Mouse (Mus musculus): ENCODE measurements around the gene Wdhd1. TPM values are rescaled to one million over a fixed set of nuclear protein-coding genes. Genes with fewer than 3 reads are reported as not detected.

The Wdhd1 gene
- total and polyA plus RNA-seq, 2 experiments from 2014 or later = 9.7 to 10.7 TPM

DNA sequence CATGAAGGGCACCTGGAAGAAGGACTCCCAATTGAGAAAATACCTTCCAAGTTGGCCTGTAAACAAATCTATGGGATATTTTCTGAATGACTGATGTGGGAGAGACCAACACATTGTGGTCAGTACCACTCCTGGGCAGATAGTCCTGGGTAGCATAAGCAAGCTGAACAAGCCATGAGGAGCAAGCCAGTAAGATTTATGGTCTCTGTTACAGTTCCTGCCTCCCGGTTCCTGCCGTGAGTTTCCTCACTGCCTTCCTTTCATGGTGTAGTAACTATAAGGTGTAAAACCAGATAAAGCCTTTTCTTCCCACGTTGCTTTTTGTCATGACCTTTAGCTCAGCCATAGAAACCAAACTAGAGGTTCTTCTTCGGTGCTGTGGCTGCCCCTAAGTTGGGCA, 39.4 kb downstream of the Wdhd1 start:
- DNase-seq (ENCODE audit: low spot score) (no peak), ATAC-seq (no peak)
- Histone ChIP-seq H3K4me3 (ENCODE audit: low read length) (no peak overlapping the region), H3K9me3 (ENCODE audit: low read length) (no peaks in the 10 kb centered on the region), H3K4me2 (ENCODE audit: low read depth, low read length) (no peak overlapping the region), H3K27ac (no peak overlapping the region), H3K4me1 (ENCODE audit: insufficient read depth, low read length) (no peaks in the 10 kb centered on the region), H3K27me3 (ENCODE audit: insufficient read depth, low read length) (no peaks in the 10 kb centered on the region), H3K9ac (replicated peaks; ENCODE audit: low read length) (no peak overlapping the region), H3K36me3 (ENCODE audit: insufficient read depth, low read length) (no peaks in the 10 kb centered on the region)
- TF ChIP-seq CTCF (IDR thresholded peaks at IDR 0.05; ENCODE audit: low read depth) = no peak
- 88% methylated on average over 4 of the region's 4 CpGs for WGBS

DNA sequence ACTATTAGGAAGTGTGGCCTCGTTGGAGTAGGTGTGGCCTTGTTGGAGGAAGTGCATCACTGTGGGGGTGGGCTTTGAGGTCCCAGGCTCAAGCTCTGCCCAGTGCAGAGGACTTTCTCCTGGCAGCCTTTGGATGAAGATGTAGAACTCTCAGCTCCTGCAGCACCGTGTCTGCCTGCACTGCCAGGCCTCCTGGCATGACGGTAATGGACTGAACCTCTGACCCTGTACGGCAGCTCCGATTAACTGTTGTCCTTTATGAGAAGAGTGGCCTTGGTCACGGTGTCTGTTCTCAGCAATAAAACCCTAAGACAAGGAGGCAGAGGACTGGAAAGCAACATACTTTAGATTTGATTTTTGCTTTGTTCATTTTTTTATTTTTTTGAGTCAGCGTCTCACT, 40.2 kb downstream of the Wdhd1 start:
- no peak for DNase-seq (ENCODE audit: low spot score)
- Histone ChIP-seq H3K27ac (no peak overlapping the region), H3K4me1 (ENCODE audit: insufficient read depth, low read length) (no peaks in the 10 kb centered on the region), H3K36me3 (ENCODE audit: insufficient read depth, low read length) (no peaks in the 10 kb centered on the region), H3K4me3 (ENCODE audit: low read length) (no peak overlapping the region), H3K9ac (replicated peaks; ENCODE audit: low read length) (no peak overlapping the region), H3K9me3 (ENCODE audit: low read length) (no peaks in the 10 kb centered on the region), H3K27me3 (ENCODE audit: insufficient read depth, low read length) (no peaks in the 10 kb centered on the region), H3K4me2 (ENCODE audit: low read depth, low read length) (no peak overlapping the region)
- no peak for TF ChIP-seq CTCF (IDR thresholded peaks at IDR 0.05; ENCODE audit: low read depth)
- no peak for ATAC-seq
- WGBS = 92% methylated on average over 7 of the region's 7 CpGs

- no peaks in the 10 kb centered on the region for H3K9me3 ChIP-seq (ENCODE audit: low read length)
- ATAC-seq (no peak), DNase-seq (ENCODE audit: low spot score) (no peak)
- H3K4me1 ChIP-seq (ENCODE audit: insufficient read depth, low read length) = no peaks in the 10 kb centered on the region
- H3K27ac ChIP-seq = no peak overlapping the region
- 70% methylated on average over 5 of the region's 5 CpGs for WGBS
- H3K36me3 ChIP-seq (ENCODE audit: insufficient read depth, low read length) = no peaks in the 10 kb centered on the region
- H3K4me2 ChIP-seq (ENCODE audit: low read depth, low read length) = no peak overlapping the region
- H3K9ac ChIP-seq (replicated peaks; ENCODE audit: low read length) = no peak overlapping the region
- TF ChIP-seq CTCF (IDR thresholded peaks at IDR 0.05; ENCODE audit: low read depth) = no peak
- H3K27me3 ChIP-seq (ENCODE audit: insufficient read depth, low read length) = no peaks in the 10 kb centered on the region
- H3K4me3 ChIP-seq (ENCODE audit: low read length) = no peak overlapping the region
Observed at GRCm38 (mm10) chr14:47234526-47235250, 42.0 kb downstream of the Wdhd1 start.

DNA sequence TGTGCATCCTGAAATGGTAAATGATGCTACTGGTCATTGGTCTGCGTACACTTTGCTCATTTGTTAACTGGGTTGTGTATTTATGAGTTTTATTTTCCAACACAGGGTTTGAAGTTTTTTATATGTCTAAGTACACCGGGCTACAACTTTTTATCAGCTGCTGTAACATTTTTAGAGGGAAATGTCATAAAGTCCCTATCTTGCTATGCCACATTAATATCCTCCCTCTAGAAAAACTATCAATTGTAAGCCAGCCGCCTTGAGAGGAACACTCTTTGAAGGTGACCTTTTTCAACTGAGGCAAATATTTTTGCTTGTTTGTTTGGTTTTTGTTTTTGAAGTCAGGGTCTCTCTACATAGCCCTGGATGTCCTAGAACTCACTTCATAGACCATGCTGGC, 42.6 kb downstream of the Wdhd1 start:
- Histone ChIP-seq H3K36me3 (ENCODE audit: insufficient read depth, low read length) (no peaks in the 10 kb centered on the region), H3K9me3 (ENCODE audit: low read length) (no peaks in the 10 kb centered on the region), H3K9ac (replicated peaks; ENCODE audit: low read length) (no peak overlapping the region), H3K27ac (no peak overlapping the region), H3K4me2 (ENCODE audit: low read depth, low read length) (no peak overlapping the region), H3K4me3 (ENCODE audit: low read length) (no peak overlapping the region), H3K27me3 (ENCODE audit: insufficient read depth, low read length) (no peaks in the 10 kb centered on the region), H3K4me1 (ENCODE audit: insufficient read depth, low read length) (no peaks in the 10 kb centered on the region)
- no peak for ATAC-seq
- WGBS = 97% methylated on average over 3 of the region's 3 CpGs
- TF ChIP-seq CTCF (IDR thresholded peaks at IDR 0.05; ENCODE audit: low read depth) = no peak
- DNase-seq (ENCODE audit: low spot score) = no peak

DNA sequence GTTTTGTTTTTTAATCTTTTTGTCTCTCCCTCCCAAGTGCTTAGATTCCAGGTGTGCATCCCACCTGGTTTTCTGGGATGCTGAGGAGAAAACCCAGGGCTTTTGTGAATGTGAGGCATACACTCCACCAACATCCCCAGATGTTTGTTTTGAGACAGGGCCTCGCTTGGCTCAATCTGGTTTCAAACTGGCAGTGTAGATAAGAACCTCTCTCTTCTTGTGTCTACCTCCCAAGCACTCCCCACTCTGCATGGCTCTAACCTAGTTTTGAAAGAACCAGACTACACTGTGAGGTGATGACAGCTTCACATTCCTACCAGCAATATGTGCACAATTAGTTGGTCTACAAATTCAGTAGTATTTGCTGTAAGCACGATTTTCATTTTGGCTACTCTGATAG, 43.1 kb downstream of the Wdhd1 start:
- ATAC-seq (no peak), DNase-seq (ENCODE audit: low spot score) (no peak)
- no peak overlapping the region for H3K9ac ChIP-seq (replicated peaks; ENCODE audit: low read length)
- no peak overlapping the region for H3K27ac ChIP-seq
- H3K4me1 ChIP-seq (ENCODE audit: insufficient read depth, low read length) = no peaks in the 10 kb centered on the region
- H3K36me3 ChIP-seq (ENCODE audit: insufficient read depth, low read length) = no peaks in the 10 kb centered on the region
- no peak overlapping the region for H3K4me2 ChIP-seq (ENCODE audit: low read depth, low read length)
- no peaks in the 10 kb centered on the region for H3K9me3 ChIP-seq (ENCODE audit: low read length)
- H3K27me3 ChIP-seq (ENCODE audit: insufficient read depth, low read length) = no peaks in the 10 kb centered on the region
- TF ChIP-seq CTCF (IDR thresholded peaks at IDR 0.05; ENCODE audit: low read depth) = no peak
- 80% methylated on average over 2 of the region's 2 CpGs for WGBS
- no peak overlapping the region for H3K4me3 ChIP-seq (ENCODE audit: low read length)

- WGBS = 75% methylated on average over 11 of the region's 11 CpGs
- no peak overlapping the region for H3K4me2 ChIP-seq (ENCODE audit: low read depth, low read length)
- H3K4me3 ChIP-seq (ENCODE audit: low read length) = no peak overlapping the region
- no peaks in the 10 kb centered on the region for H3K27me3 ChIP-seq (ENCODE audit: insufficient read depth, low read length)
- H3K9me3 ChIP-seq (ENCODE audit: low read length) = no peaks in the 10 kb centered on the region
- no peak for ATAC-seq
- no peak overlapping the region for H3K9ac ChIP-seq (replicated peaks; ENCODE audit: low read length)
- DNase-seq (ENCODE audit: low spot score) = no peak
- no peaks in the 10 kb centered on the region for H3K4me1 ChIP-seq (ENCODE audit: insufficient read depth, low read length)
- TF ChIP-seq CTCF (IDR thresholded peaks at IDR 0.05; ENCODE audit: low read depth) = no peak
- no peak overlapping the region for H3K27ac ChIP-seq
- no peaks in the 10 kb centered on the region for H3K36me3 ChIP-seq (ENCODE audit: insufficient read depth, low read length)
Observed at GRCm38 (mm10) chr14:47229796-47230376, 46.8 kb downstream of the Wdhd1 start.

DNA sequence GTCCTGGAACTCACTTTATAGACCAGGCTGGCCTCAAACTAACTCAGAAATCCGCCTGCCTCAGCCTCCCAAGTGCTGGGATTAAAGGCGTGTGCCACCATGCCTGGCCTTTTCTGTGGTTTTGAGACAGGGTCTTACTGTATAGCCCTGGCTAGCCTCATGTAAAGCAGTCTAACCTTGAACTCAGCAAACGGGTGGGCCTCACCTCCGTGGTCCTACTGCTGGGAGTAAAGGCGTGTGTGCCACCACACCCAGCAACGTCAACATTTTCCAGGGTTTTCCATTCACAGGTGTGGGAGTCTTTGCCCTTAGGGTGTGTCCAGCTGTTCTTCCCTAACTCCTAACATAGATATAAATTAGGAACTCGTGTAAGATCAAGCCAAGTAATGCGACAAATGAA, 50.7 kb downstream of the Wdhd1 start:
- Histone ChIP-seq H3K36me3 (ENCODE audit: insufficient read depth, low read length) (no peaks in the 10 kb centered on the region), H3K27me3 (ENCODE audit: insufficient read depth, low read length) (no peaks in the 10 kb centered on the region), H3K9ac (replicated peaks; ENCODE audit: low read length) (no peak overlapping the region), H3K4me1 (ENCODE audit: insufficient read depth, low read length) (no peaks in the 10 kb centered on the region), H3K4me3 (ENCODE audit: low read length) (no peak overlapping the region), H3K4me2 (ENCODE audit: low read depth, low read length) (no peak overlapping the region), H3K9me3 (ENCODE audit: low read length) (no peaks in the 10 kb centered on the region), H3K27ac (no peak overlapping the region)
- DNase-seq (ENCODE audit: low spot score) = no peak
- no peak for TF ChIP-seq CTCF (IDR thresholded peaks at IDR 0.05; ENCODE audit: low read depth)
- 91% methylated on average over 8 of the region's 8 CpGs for WGBS
- ATAC-seq = no peak

Measured in hindbrain, postnatal 0 days (tissue).